Mouse (Mus musculus): Measurements from ENCODE around the gene Nusap1. TPM values are rescaled to one million over a fixed set of nuclear protein-coding genes. Genes with fewer than 3 reads are reported as not detected.

Nusap1 gene
- polyA plus RNA-seq (2012; rRNA removed) = 11.1 and 13.5 TPM in 2 replicates

DNA sequence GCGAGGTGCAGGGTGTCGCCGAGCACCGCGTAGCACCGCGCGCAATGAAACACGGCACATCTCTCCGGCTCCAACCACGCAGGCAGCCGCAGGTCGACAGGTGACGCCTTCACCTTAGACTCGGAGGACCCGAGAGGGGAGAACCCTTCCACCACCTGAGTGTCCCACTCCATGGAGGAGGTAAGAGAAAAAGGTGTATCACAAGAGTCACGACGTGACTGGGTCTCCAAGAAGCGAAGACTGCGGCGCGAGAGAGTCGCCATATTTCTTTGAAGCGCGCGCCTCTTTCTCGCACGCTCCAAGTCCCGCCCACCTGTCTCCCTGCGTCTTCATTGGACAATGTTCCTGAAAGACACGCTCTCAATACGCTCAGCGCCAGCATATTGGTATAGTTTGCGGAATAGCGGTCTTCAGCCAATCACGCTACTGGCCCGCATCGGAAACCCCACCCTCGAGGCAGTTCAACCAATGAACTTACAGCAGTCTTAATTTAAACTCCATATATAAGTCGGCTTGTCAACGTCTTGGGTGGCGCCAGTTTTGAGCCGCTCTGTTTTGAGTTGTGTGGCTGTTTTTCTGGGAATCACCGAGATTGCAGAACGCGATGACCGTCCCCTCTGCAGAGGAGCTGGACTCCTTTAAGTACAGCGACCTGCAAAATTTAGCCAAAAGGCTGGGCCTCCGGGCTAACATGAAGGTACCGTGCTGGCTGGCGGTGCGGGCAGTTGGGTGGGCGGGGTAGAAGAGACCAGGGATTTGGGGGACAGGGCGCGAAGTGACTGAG, at the start of gene Nusap1, which contains the start of gene Oip5:
Gene Nusap1, plus strand, starts transcription at position 100 of the 784 bp plus-strand sequence.
Gene Oip5, minus strand, starts transcription at position 271 of the 784 bp plus-strand sequence.
- Histone ChIP-seq H3K27me3 (ENCODE audit: control insufficient read depth, insufficient read depth, low read length) (no peaks in the 10 kb centered on the region), H3K4me1 (replicated peaks; ENCODE audit: control insufficient read depth, insufficient read depth, low read length) (peaks cover 3% of the 10 kb centered on the region), H3K4me3 (ENCODE audit: control insufficient read depth, insufficient read depth, low read length) (peak within 1 kb of the TSS; percentile 68), H3K36me3 (ENCODE audit: control insufficient read depth, insufficient read depth, low read length) (no peaks in the 10 kb centered on the region), H3K27ac (ENCODE audit: control insufficient read depth, insufficient read depth, low read length) (no peak within 1 kb of the TSS; the same call in 1 of the 2 replicates)
- peak; percentile 44; the same call in 1 of the 2 replicates for TF ChIP-seq POLR2A (IDR thresholded peaks at IDR 0.05; ENCODE audit: control insufficient read depth, extremely low read depth, insufficient read depth, low read length, poor library complexity)
- no peak; the same call in 1 of the 2 replicates for TF ChIP-seq CTCF (IDR thresholded peaks at IDR 0.05; ENCODE audit: borderline replicate concordance, control insufficient read depth, extremely low read depth, insufficient read depth, low read length, poor library complexity)
- DNase-seq = peak; percentile 95
- WGBS = under 1% methylated on average over 55 of the region's 55 CpGs

DNA sequence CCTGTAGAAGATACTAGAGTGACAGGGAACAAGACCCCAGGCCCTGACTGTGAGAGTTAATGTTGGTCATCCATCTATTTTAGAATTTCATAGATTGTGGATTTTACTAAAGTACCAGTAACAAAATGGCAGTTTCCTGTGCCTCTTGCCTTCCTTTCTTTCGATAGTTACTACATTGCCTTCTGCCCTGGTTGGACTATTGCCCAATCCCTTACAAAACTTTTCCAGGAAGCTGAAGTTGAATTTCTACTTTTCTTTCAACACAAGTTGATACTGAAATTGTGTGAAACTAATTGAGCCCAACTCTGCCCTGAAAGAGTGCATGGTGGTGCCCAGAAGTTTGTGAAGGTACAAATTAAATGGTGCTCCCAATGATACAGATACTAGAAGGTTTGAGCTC, 45.6 kb upstream of the Nusap1 start:
- Histone ChIP-seq H3K36me3 (ENCODE audit: control insufficient read depth, insufficient read depth, low read length) (peaks cover 16% of the 10 kb centered on the region), H3K27me3 (ENCODE audit: control insufficient read depth, insufficient read depth, low read length) (no peaks in the 10 kb centered on the region), H3K27ac (ENCODE audit: control insufficient read depth, insufficient read depth, low read length) (no peak overlapping the region), H3K4me3 (ENCODE audit: control insufficient read depth, insufficient read depth, low read length) (no peak overlapping the region), H3K4me1 (replicated peaks; ENCODE audit: control insufficient read depth, insufficient read depth, low read length) (no peaks in the 10 kb centered on the region)
- DNase-seq = no peak
- TF ChIP-seq CTCF (IDR thresholded peaks at IDR 0.05; ENCODE audit: borderline replicate concordance, control insufficient read depth, extremely low read depth, insufficient read depth, low read length, poor library complexity) (no peak), POLR2A (IDR thresholded peaks at IDR 0.05; ENCODE audit: control insufficient read depth, extremely low read depth, insufficient read depth, low read length, poor library complexity) (no peak)
- 95% methylated on average over 1 of the region's 1 CpGs for WGBS

DNA sequence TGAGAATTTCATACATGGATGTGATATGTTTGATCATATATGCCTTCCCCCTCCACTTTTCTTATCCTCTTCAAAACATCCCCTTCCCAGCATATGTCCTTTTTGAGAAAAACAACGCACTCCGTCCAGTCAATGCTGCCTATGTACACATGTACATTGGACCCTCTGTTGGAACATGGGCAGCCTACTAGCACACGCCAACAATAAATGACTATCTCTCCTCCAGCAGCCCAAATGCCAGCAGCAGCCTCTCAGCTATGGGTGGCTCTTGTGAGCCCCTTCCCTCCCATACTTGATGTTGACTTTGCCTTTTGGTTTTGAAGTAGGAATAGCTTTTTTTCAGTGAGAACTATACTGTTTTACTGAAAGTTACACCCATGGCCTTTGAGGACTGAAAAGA, 36.5 kb upstream of the Nusap1 start:
- H3K27me3 ChIP-seq (ENCODE audit: control insufficient read depth, insufficient read depth, low read length) = no peaks in the 10 kb centered on the region
- H3K4me3 ChIP-seq (ENCODE audit: control insufficient read depth, insufficient read depth, low read length) = no peak overlapping the region
- 99% methylated on average over 3 of the region's 3 CpGs for WGBS
- H3K4me1 ChIP-seq (replicated peaks; ENCODE audit: control insufficient read depth, insufficient read depth, low read length) = no peaks in the 10 kb centered on the region
- H3K27ac ChIP-seq (ENCODE audit: control insufficient read depth, insufficient read depth, low read length) = no peak overlapping the region
- DNase-seq = no peak
- H3K36me3 ChIP-seq (ENCODE audit: control insufficient read depth, insufficient read depth, low read length) = no peaks in the 10 kb centered on the region
- TF ChIP-seq POLR2A (IDR thresholded peaks at IDR 0.05; ENCODE audit: control insufficient read depth, extremely low read depth, insufficient read depth, low read length, poor library complexity) = no peak
- TF ChIP-seq CTCF (IDR thresholded peaks at IDR 0.05; ENCODE audit: borderline replicate concordance, control insufficient read depth, extremely low read depth, insufficient read depth, low read length, poor library complexity) = no peak

DNA sequence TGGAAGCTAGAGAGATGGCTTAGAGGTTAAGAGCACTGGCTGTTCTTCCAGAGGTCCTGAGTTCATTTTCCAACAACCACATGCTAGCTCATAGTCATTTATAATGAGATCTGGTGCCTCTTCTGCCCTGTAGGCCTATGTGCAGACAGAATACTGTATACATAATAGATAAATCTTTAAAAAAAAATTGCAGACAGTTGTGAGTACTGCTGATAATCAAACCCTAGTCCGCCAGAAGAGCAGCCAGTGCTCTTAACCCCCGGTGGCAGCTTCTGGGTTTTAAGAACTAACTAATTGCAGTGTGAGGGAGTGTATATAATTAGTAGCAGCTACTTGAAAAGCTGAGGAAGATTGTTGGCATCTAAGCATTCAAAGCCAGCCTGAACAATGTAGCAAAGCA, 34.7 kb upstream of the Nusap1 start:
- no peak for TF ChIP-seq POLR2A (IDR thresholded peaks at IDR 0.05; ENCODE audit: control insufficient read depth, extremely low read depth, insufficient read depth, low read length, poor library complexity)
- no peak for TF ChIP-seq CTCF (IDR thresholded peaks at IDR 0.05; ENCODE audit: borderline replicate concordance, control insufficient read depth, extremely low read depth, insufficient read depth, low read length, poor library complexity)
- H3K36me3 ChIP-seq (ENCODE audit: control insufficient read depth, insufficient read depth, low read length) = no peaks in the 10 kb centered on the region
- WGBS = 99% methylated on average over 2 of the region's 2 CpGs

DNA sequence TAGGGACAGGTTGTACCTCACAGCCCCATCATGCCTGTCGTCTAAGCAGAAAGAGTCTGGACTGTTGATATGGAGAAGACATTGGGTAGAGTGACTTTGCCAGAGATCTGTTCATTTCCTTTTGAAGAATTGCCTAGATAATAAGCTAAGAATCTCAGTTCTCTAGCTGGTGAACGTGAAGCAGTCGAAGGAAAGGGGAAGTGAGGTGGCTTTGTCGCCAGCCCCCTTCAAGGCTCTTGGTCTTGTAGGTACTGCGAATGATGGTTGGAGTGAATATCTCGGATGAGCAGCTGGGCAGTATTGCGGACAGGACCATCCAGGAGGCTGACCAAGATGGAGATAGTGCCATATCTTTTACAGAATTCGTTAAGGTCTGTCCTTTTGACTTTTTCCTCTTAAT, 33.8 kb upstream of the Nusap1 start:
- H3K27ac ChIP-seq (ENCODE audit: control insufficient read depth, insufficient read depth, low read length) = no peak overlapping the region
- H3K4me3 ChIP-seq (ENCODE audit: control insufficient read depth, insufficient read depth, low read length) = no peak overlapping the region
- no peak for DNase-seq
- 78% methylated on average over 8 of the region's 8 CpGs for WGBS
- H3K4me1 ChIP-seq (replicated peaks; ENCODE audit: control insufficient read depth, insufficient read depth, low read length) = no peaks in the 10 kb centered on the region
- no peak for TF ChIP-seq POLR2A (IDR thresholded peaks at IDR 0.05; ENCODE audit: control insufficient read depth, extremely low read depth, insufficient read depth, low read length, poor library complexity)
- no peak for TF ChIP-seq CTCF (IDR thresholded peaks at IDR 0.05; ENCODE audit: borderline replicate concordance, control insufficient read depth, extremely low read depth, insufficient read depth, low read length, poor library complexity)
- H3K27me3 ChIP-seq (ENCODE audit: control insufficient read depth, insufficient read depth, low read length) = no peaks in the 10 kb centered on the region
- no peaks in the 10 kb centered on the region for H3K36me3 ChIP-seq (ENCODE audit: control insufficient read depth, insufficient read depth, low read length)

More for the DNA sequence above, 34.7 kb upstream of the Nusap1 start:
- no peak for DNase-seq
- H3K27ac ChIP-seq (ENCODE audit: control insufficient read depth, insufficient read depth, low read length) = no peak overlapping the region
- H3K4me1 ChIP-seq (replicated peaks; ENCODE audit: control insufficient read depth, insufficient read depth, low read length) = no peaks in the 10 kb centered on the region
- H3K27me3 ChIP-seq (ENCODE audit: control insufficient read depth, insufficient read depth, low read length) = no peaks in the 10 kb centered on the region
- H3K4me3 ChIP-seq (ENCODE audit: control insufficient read depth, insufficient read depth, low read length) = no peak overlapping the region

DNA sequence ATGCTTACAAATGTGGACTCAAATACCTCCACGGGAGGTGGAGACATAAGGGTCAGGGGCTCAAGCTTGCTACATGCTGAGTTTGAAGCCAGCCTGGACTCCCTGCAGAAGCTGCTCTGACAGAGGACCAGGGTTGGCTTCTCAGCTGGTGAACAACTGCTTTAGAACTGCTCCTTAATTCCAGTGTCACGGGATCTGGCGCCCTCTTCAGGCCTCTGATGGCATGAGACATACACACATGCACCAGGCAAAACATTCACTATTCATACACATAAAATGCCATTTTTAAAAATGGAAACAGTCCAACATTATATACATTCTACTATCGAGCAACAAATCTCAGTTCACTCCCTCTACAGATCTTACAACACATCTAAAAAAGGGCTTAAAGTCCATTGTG, 30.7 kb upstream of the Nusap1 start:
- peak; percentile 75 for DNase-seq
- no peaks in the 10 kb centered on the region for H3K36me3 ChIP-seq (ENCODE audit: control insufficient read depth, insufficient read depth, low read length)
- TF ChIP-seq CTCF (IDR thresholded peaks at IDR 0.05; ENCODE audit: borderline replicate concordance, control insufficient read depth, extremely low read depth, insufficient read depth, low read length, poor library complexity) = peak; percentile 53; the same call in 1 of the 2 replicates
- no peak for TF ChIP-seq POLR2A (IDR thresholded peaks at IDR 0.05; ENCODE audit: control insufficient read depth, extremely low read depth, insufficient read depth, low read length, poor library complexity)
- H3K4me1 ChIP-seq (replicated peaks; ENCODE audit: control insufficient read depth, insufficient read depth, low read length) = no peaks in the 10 kb centered on the region
- H3K27ac ChIP-seq (ENCODE audit: control insufficient read depth, insufficient read depth, low read length) = no peak overlapping the region
- WGBS = 30% methylated on average over 4 of the region's 4 CpGs
- no peak overlapping the region for H3K4me3 ChIP-seq (ENCODE audit: control insufficient read depth, insufficient read depth, low read length)
- no peaks in the 10 kb centered on the region for H3K27me3 ChIP-seq (ENCODE audit: control insufficient read depth, insufficient read depth, low read length)

Data from thymus, adult 2 months (tissue).